Mouse (Mus musculus): ENCODE measurements at regions not wholly inside any gene's neighbourhood (a gene's known extent, or its start where the extent isn't known, plus 50 kb on each side); places are given as distances from the start of the nearest gene placed in this dataset.

- DNase-seq (ENCODE audit: low spot score), result no peak
Observed at GRCm38 (mm10) chr3:110366151-110366550, 115.4 kb upstream of the Prmt6 start.

- DNase-seq (ENCODE audit: low spot score), result no peak
Observed at GRCm38 (mm10) chr3:110361900-110362299, 111.1 kb upstream of the Prmt6 start.

DNA sequence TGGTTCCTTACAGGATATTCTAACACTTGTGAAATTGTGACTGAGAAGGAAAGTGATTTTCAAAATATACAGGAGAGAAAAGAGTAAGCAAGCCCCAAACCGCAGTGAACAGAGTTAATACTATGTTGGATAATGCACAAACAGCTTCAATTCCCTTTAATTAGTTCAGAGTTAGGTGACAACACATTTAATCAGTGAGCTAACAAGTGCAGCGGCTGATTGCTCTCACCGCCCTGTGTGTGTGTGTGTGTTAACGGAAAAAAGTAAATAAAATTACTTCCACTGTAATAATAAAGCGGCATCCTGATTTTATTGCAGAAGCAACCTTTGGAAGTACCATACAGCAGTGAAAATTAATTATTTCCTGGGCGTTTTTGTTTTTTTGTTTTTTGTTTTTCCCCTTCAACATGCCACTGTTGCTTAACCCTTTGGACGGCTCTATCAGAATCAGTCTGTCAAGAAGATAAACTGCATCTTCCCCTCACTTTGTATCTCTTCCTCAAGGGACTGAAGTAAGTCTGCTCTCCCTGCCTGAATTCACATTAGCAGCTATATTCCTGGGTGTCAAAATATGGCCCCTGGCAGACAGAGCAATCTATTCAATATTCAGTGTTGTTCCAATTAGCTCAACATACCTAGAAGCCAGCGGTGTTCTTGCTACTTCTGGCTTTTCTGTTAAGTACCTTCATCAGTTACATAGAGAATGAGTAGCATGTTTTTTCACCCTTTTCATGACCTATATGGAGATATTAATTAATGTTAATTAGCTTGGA is 106.2 kb upstream of the Prmt6 start:
- DNase-seq (ENCODE audit: low spot score), result no peak

DNA sequence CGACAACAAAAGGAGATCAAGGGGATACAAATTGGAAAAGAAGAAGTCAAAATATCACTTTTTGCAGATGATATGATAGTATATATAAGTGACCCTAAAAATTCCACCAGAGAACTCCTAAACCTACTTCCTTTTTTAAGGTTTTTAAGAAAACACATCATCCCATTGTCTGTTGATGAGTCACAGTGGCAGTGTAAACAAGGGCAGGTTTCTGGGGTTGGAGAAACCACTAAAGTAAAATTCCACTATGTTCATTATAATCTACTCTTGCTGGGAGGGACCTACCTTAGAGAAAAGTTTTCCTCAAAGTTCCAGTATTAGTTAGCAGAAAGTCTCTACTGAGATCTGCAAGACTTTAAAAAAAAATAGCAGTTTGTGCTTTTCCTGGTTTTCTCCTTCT is 102.9 kb upstream of the Prmt6 start:
- no peak for DNase-seq (ENCODE audit: low spot score)

DNA sequence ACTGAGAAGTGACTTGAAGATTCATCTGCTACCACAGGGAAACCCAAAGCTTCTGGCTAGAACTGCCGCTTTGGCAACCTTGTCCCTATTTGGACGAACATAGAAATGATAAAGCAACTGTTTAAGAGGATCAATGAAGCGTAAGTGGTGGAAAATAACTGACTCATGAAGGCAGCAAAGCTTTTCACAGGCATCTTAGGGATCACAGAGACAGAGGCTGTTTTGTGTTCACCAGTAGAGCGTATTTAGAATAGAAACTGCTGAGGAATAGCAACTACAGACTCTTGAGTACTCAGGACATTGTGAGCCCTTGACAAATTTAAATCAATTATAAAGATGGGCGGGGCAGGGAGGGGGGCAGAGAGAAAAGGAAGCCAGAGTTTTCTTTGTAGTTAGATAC is 99.3 kb upstream of the Prmt6 start:
- no peak for DNase-seq (ENCODE audit: low spot score)

GRCm38 (mm10) chr3:110349446-110349845 is 98.6 kb upstream of the Prmt6 start:
- DNase-seq (ENCODE audit: low spot score), result no peak

DNA sequence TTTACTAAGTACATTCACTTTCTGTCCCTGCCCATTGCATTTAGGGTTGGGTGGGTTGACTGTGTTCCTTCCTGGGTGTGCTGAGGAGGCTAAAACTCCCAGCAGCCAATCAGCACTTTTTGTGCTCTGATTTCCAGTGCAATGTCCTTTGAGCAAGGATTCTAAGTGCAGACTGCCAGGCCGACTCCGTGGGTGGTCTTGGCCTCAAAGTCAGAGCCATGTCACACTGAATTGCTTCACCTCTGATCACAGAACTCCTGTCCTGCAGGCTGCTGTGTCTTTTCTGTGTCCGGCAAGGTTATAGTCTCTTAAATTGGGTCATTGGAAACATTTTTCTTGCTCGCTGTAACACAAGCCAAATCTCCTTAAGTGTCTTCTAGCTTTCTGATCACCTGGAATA is 94.0 kb upstream of the Prmt6 start:
- DNase-seq (ENCODE audit: low spot score), result no peak

DNA sequence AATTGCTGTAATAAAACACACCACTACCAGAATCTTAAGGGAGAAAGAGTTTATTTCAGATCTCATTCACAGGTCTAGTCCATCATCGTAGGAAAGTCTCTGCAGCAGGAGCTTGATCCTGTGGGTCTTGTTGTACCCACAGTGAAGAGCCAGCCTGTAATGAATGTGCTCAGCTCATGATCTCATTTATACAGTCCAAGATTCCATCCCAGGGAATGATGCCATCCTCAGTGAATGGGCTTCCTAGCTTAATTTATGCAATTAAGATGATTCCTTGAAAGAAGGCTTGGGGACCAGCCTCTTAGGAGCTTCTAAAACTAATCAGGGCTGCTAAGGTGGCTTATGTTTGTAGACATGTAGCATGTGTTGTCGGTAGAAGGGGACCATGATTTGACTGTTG is 89.3 kb upstream of the Prmt6 start:
- DNase-seq (ENCODE audit: low spot score), result no peak

GRCm38 (mm10) chr3:110339026-110339606 is 88.3 kb upstream of the Prmt6 start:
- DNase-seq (ENCODE audit: low spot score), result no peak

GRCm38 (mm10) chr3:110329175-110329574 is 78.4 kb upstream of the Prmt6 start:
- no peak for DNase-seq (ENCODE audit: low spot score)

DNA sequence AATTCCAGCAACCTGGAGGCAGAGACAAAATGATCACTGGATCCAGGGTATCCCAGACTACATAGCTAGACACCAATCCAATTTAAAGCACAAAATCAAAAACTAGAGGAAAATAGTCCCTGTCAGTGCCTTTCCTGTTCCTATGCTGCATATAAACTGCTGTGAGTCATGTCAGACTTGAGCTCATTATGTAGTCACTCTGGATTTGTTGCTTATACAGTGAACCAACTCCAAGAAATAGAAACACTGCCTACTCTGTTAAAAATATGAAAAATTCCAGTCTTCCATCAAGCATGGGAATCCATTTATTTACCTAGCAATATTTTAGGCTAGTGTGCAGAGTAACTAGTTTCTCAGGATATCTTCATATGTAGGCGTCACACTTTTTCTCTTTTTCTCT is 59.5 kb upstream of the Prmt6 start:
- DNase-seq (ENCODE audit: low spot score), result no peak

- peak; percentile 63 for DNase-seq (ENCODE audit: low spot score)
Observed at GRCm38 (mm10) chr3:110303166-110303565, 52.4 kb upstream of the Prmt6 start.
